Mouse (Mus musculus): Measurements from ENCODE around the gene Arid3a.

DNA sequence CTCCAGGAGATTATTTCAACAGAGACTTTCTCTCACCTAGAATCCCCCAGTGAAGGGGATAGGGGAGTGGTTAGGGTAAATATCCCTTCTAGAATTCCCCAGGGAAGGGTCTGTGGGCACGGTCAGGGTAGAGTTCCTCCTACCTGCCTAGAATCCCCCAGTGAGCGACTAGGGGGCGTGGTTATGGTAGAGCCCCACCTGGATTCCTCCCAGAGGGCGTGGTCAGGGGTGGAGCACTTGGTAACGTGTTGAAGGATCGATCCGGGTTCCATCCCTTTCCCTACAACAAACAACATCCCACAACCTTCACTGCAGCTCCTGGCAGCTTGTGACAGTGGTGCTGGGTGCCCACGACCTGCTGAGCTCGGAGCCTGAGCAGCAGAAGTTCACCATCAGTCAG, 46.1 kb upstream of the Arid3a start:
- TF ChIP-seq HCFC1 (IDR thresholded peaks at IDR 0.05; ENCODE audit: borderline replicate concordance, insufficient read depth, low read length) (no peak), ZNF384 (IDR thresholded peaks at IDR 0.05; ENCODE audit: low read depth, low read length) (no peak)
